In the genomic region with DNA sequence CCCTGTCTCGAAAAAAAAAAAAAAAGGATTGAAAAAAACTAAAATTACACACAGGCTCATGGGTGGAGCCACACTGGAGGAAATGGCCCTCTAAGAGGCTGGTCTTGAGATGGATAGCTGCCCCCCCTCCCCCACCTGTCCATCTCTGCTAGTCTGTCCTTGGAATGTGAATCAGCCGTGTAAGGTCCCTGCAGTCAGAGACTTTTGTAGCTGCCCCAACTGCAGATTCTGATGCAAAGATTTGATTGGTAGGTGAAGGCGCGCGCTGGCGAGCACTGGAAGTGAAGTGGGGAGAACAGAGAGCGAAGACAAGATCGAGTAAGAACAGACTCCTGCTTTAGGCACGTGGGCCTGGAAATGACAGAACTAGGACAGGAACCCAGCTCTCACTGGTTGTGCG, we compare ENCODE assay signal across 24 mouse cellular contexts.
"Had no signal": no experiment of that assay in that cellular context is flagged by ENCODE, and none has a peak within 500 bp of the region (broad histone marks: within the 10 kb centered on the region; RNA-seq: fewer than 3 reads in every experiment).

No protein-coding gene starts in this region.

- H3K27me3 ChIP-seq: limb, embryonic 13.5 days; lung, embryonic 15.5 days; midbrain, embryonic 13.5 days; neural tube, embryonic 13.5 days had no signal

- H3K4me1 ChIP-seq: limb, embryonic 10.5 days; limb, embryonic 13.5 days; liver, embryonic 12.5 days; liver, embryonic 15.5 days; lung, embryonic 15.5 days; neural tube, embryonic 13.5 days had no signal

- H3K4me3 ChIP-seq: layer of hippocampus, adult 2 months; limb, embryonic 10.5 days; limb, embryonic 13.5 days; liver, embryonic 12.5 days; liver, embryonic 15.5 days; lung, embryonic 15.5 days; megakaryocyte, embryonic 14.5 days; midbrain, embryonic 10.5 days; midbrain, embryonic 13.5 days; myocyte; neural tube, embryonic 13.5 days had no signal

- DNase-seq: kidney, postnatal 25 days; layer of hippocampus, adult 9-11 months; liver; lung, adult 18-20 months; lung, postnatal 10 days; lung, postnatal 36 days; retina, postnatal 1 day; right cerebral cortex, postnatal 25 days; spleen, adult 18-20 months; thymus, adult 18-20 months; thymus, postnatal 36 days had no signal

- ATAC-seq: liver, embryonic 12.5 days; midbrain, embryonic 13.5 days; midbrain, embryonic 16.5 days had no signal

- H3K36me3 ChIP-seq: limb, embryonic 10.5 days; limb, embryonic 13.5 days; liver, embryonic 12.5 days; liver, embryonic 15.5 days; lung, embryonic 15.5 days; midbrain, embryonic 10.5 days; midbrain, embryonic 13.5 days; neural tube, embryonic 13.5 days had no signal

- H3K9me3 ChIP-seq: limb, embryonic 10.5 days; limb, embryonic 13.5 days; liver, embryonic 12.5 days; liver, embryonic 15.5 days; lung, embryonic 15.5 days; midbrain, embryonic 10.5 days; midbrain, embryonic 13.5 days; neural tube, embryonic 13.5 days had no signal

- H3K4me2 ChIP-seq: limb, embryonic 13.5 days; liver, embryonic 12.5 days; liver, embryonic 15.5 days; lung, embryonic 15.5 days; midbrain, embryonic 13.5 days; neural tube, embryonic 13.5 days had no signal

- H3K27ac ChIP-seq: kidney, postnatal 0 days; layer of hippocampus, adult 2 months; limb, embryonic 10.5 days; limb, embryonic 13.5 days; liver, embryonic 12.5 days; liver, embryonic 15.5 days; lung, embryonic 15.5 days; midbrain, embryonic 10.5 days; midbrain, embryonic 13.5 days; neural tube, embryonic 13.5 days had no signal

- H3K9ac ChIP-seq: limb, embryonic 13.5 days; liver, embryonic 12.5 days; liver, embryonic 15.5 days; lung, embryonic 15.5 days; midbrain, embryonic 13.5 days; neural tube, embryonic 13.5 days had no signal
